Mouse (Mus musculus): Measurements from ENCODE around the gene Xylt1.

GRCm38 (mm10) chr7:117380036-117380417 lies 752 bp upstream of the Xylt1 start:
- TF ChIP-seq CTCF (IDR thresholded peaks at IDR 0.05; ENCODE audit: control insufficient read depth, insufficient read depth, low read length) = no peak
- TF ChIP-seq POLR2A (IDR thresholded peaks at IDR 0.05; ENCODE audit: borderline replicate concordance, control insufficient read depth, low read depth, low read length) = no peak
